39 mouse cellular contexts compared by ENCODE assay signal in the genomic region with DNA sequence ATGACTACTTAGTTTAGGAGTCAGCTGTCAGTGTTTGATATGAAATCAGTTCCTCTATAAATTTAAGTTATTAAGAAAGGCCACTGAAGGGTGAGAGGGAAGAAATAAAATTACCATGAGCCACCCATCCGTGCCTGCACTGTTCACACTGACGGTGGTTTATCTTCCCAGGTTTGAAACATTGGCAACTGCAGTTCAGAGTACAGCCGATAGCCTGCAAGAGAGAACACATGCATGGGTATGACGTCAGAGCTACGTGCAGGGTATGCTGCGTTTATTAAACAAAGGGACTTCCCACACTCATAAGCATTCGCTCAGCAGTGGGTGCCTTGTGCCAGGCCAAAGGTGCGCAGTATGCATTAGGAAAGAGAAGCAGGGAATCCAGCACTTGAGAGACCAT. TPM values are rescaled to one million over a fixed set of nuclear protein-coding genes. Genes with fewer than 3 reads are reported as not detected.
"Had no signal": no experiment of that assay in that cellular context is flagged by ENCODE, and none has a peak within 500 bp of the region (broad histone marks: within the 10 kb centered on the region; RNA-seq: fewer than 3 reads in every experiment).

No protein-coding gene starts in this region.

- H3K36me3 ChIP-seq: limb, embryonic 10.5 days; limb, embryonic 12.5 days; limb, embryonic 13.5 days; limb, embryonic 15.5 days; liver, embryonic 12.5 days; liver, embryonic 13.5 days; liver, embryonic 15.5 days; lung, embryonic 15.5 days; midbrain, embryonic 10.5 days; midbrain, embryonic 12.5 days; midbrain, embryonic 13.5 days; neural tube, embryonic 12.5 days; neural tube, embryonic 13.5 days had no signal

- H3K9me3 ChIP-seq: limb, embryonic 10.5 days; limb, embryonic 12.5 days; limb, embryonic 13.5 days; limb, embryonic 15.5 days; liver, embryonic 12.5 days; liver, embryonic 13.5 days; liver, embryonic 15.5 days; lung, embryonic 15.5 days; midbrain, embryonic 10.5 days; midbrain, embryonic 12.5 days; midbrain, embryonic 13.5 days; neural tube, embryonic 12.5 days; neural tube, embryonic 13.5 days had no signal

- ATAC-seq: liver, embryonic 12.5 days; liver, postnatal 0 days; lung, postnatal 0 days; midbrain, embryonic 13.5 days; midbrain, embryonic 16.5 days had no signal

- H3K4me2 ChIP-seq: limb, embryonic 12.5 days; limb, embryonic 13.5 days; limb, embryonic 15.5 days; liver, embryonic 11.5 days; liver, embryonic 12.5 days; liver, embryonic 13.5 days; liver, embryonic 15.5 days; lung, embryonic 14.5 days; lung, embryonic 15.5 days; midbrain, embryonic 12.5 days; midbrain, embryonic 13.5 days; neural tube, embryonic 12.5 days; neural tube, embryonic 13.5 days had no signal

- H3K9ac ChIP-seq: limb, embryonic 12.5 days; limb, embryonic 13.5 days; limb, embryonic 15.5 days; liver, embryonic 12.5 days; liver, embryonic 13.5 days; liver, embryonic 14.5 days; liver, embryonic 15.5 days; liver, postnatal 0 days; lung, embryonic 14.5 days; lung, embryonic 15.5 days; midbrain, embryonic 12.5 days; midbrain, embryonic 13.5 days; neural tube, embryonic 12.5 days; neural tube, embryonic 13.5 days had no signal

- DNase-seq: left cerebral cortex, postnatal 4 days; liver; liver, embryonic 13.5 days; liver, postnatal 0 days; lung, adult 18-20 months; lung, adult 2 months; lung, embryonic 14.5 days; lung, postnatal 10 days; lung, postnatal 14 days; lung, postnatal 36 days; lung, postnatal 4 days; midbrain, embryonic 14.5 days had no signal

- H3K4me1 ChIP-seq: limb, embryonic 10.5 days; limb, embryonic 12.5 days; limb, embryonic 15.5 days; liver, embryonic 12.5 days; liver, embryonic 13.5 days; liver, embryonic 15.5 days; lung, embryonic 15.5 days; midbrain, embryonic 10.5 days; midbrain, embryonic 12.5 days; midbrain, embryonic 13.5 days; neural tube, embryonic 12.5 days; neural tube, embryonic 13.5 days had no signal

- H3K27ac ChIP-seq: limb, embryonic 10.5 days; limb, embryonic 12.5 days; limb, embryonic 13.5 days; limb, embryonic 15.5 days; liver, embryonic 12.5 days; liver, embryonic 13.5 days; liver, embryonic 14.5 days; liver, embryonic 15.5 days; lung, embryonic 15.5 days; macrophage; midbrain, embryonic 10.5 days; midbrain, embryonic 12.5 days; midbrain, embryonic 13.5 days; neural tube, embryonic 12.5 days; neural tube, embryonic 13.5 days had no signal

- H3K27me3 ChIP-seq: limb, embryonic 15.5 days; liver, embryonic 15.5 days; lung, embryonic 15.5 days; midbrain, embryonic 13.5 days; neural tube, embryonic 12.5 days; neural tube, embryonic 13.5 days had no signal

- H3K4me3 ChIP-seq: limb, embryonic 10.5 days; limb, embryonic 12.5 days; limb, embryonic 13.5 days; limb, embryonic 15.5 days; liver, embryonic 12.5 days; liver, embryonic 13.5 days; liver, embryonic 15.5 days; lung, embryonic 15.5 days; megakaryocyte, embryonic 14.5 days; midbrain, embryonic 10.5 days; midbrain, embryonic 12.5 days; midbrain, embryonic 13.5 days; myocyte; neural tube, embryonic 12.5 days; neural tube, embryonic 13.5 days had no signal

RNA-seq across cellular contexts. Expression of a gene that starts 13.8 kb away (rescaled TPM):
- total RNA-seq: left cerebral cortex, postnatal 10 days; left cerebral cortex, postnatal 14 days; left cerebral cortex, postnatal 25 days; left cerebral cortex, postnatal 36 days; left cerebral cortex, postnatal 4 days; megakaryocyte progenitor cell, adult 5-6 weeks; megakaryocyte, adult 5-6 weeks; megakaryocyte-erythroid progenitor cell, adult 5-6 weeks; monocyte, adult 5-6 weeks had no signal
- polyA plus RNA-seq: macrophage had no signal
